Mouse (Mus musculus): ENCODE results near the gene Pus3.

- TF ChIP-seq CTCF (IDR thresholded peaks at IDR 0.05; ENCODE audit: control insufficient read depth, insufficient read depth, insufficient read length) (no peak), MAX (IDR thresholded peaks at IDR 0.05) (peak; percentile 68), CEBPB (IDR thresholded peaks at IDR 0.05; ENCODE audit: low read depth) (peak; percentile 70)
Measured at GRCm38 (mm10) chr9:35559009-35559890, 855 bp downstream of the Pus3 start.

All from C2C12 (cell line).